Mouse (Mus musculus): Measurements from ENCODE around the gene Ddx47.

- TF ChIP-seq CTCF (IDR thresholded peaks at IDR 0.05; ENCODE audit: low read depth, low read length) (no peak), POLR2A (IDR thresholded peaks at IDR 0.05; ENCODE audit: borderline replicate concordance, low read depth, low read length) (no peak)
These were observed 13.3 kb upstream of the Ddx47 start for GRCm38 (mm10) chr6:134998076-134998475.

Measured in bone marrow macrophage, adult 2 months (primary cell).